Mouse (Mus musculus): ENCODE data around the gene Mxi1.

DNA sequence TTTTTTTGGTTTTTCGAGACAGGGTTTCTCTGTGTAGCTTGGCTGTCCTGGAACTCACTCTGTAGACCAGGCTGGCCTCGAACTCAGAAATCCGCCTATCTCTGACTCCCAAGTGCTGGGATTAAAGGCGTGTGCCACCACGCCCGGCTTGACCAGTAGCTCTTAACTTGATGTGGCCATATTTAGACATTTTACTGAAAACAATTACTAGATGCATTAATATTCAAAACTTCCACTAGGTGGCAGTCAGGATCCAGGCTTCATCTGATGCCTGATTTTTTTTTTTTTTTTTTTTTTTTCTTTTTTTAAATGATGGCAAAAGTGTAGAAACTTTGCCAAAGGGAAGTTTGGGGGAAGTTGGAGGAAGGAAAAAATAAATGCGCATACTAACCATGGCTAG, 84.2 kb downstream of the Mxi1 start:
- TF ChIP-seq TAL1 (IDR thresholded peaks at IDR 0.05; ENCODE audit: low read length) (no peak), GATA1 (IDR thresholded peaks at IDR 0.05; ENCODE audit: low read length) (no peak)

Measured in erythroblast, embryonic 14.5 days (primary cell).